Mouse (Mus musculus): ENCODE data around the gene Gnb4.

GRCm38 (mm10) chr3:32649284-32649683 lies 32.9 kb upstream of the Gnb4 start:
- TF ChIP-seq GATA1 (IDR thresholded peaks at IDR 0.05; ENCODE audit: low read length) (no peak), TAL1 (IDR thresholded peaks at IDR 0.05; ENCODE audit: low read length) (no peak)
